Mouse (Mus musculus): Measurements from ENCODE around the gene Fbxo31. TPM values are rescaled to one million over a fixed set of nuclear protein-coding genes. Genes with fewer than 3 reads are reported as not detected.
"Not testable (repeated sequence)": the region's sequence is repeated elsewhere in the genome, so short reads cannot be mapped to it uniquely, and the experiment has no call there.

Gene Fbxo31
- polyA plus RNA-seq, 1 experiment: 38.8 TPM

- TF ChIP-seq CTCF (IDR thresholded peaks at IDR 0.05; ENCODE audit: borderline replicate concordance, extremely low read depth, insufficient read depth, insufficient read length) (no peak), POLR2A (IDR thresholded peaks at IDR 0.05; ENCODE audit: borderline replicate concordance, extremely low read depth, insufficient read depth, insufficient read length, poor library complexity, severe bottlenecking) (no peak)
- no peak for DNase-seq (ENCODE audit: low read depth)
Observed at GRCm38 (mm10) chr8:121602411-121602810, 23.8 kb upstream of the Fbxo31 start.

- DNase-seq (ENCODE audit: low read depth): no peak
- TF ChIP-seq CTCF (IDR thresholded peaks at IDR 0.05; ENCODE audit: borderline replicate concordance, extremely low read depth, insufficient read depth, insufficient read length): no peak
- TF ChIP-seq POLR2A (IDR thresholded peaks at IDR 0.05; ENCODE audit: borderline replicate concordance, extremely low read depth, insufficient read depth, insufficient read length, poor library complexity, severe bottlenecking): no peak
Observed at GRCm38 (mm10) chr8:121599842-121600241, 21.2 kb upstream of the Fbxo31 start.

DNA sequence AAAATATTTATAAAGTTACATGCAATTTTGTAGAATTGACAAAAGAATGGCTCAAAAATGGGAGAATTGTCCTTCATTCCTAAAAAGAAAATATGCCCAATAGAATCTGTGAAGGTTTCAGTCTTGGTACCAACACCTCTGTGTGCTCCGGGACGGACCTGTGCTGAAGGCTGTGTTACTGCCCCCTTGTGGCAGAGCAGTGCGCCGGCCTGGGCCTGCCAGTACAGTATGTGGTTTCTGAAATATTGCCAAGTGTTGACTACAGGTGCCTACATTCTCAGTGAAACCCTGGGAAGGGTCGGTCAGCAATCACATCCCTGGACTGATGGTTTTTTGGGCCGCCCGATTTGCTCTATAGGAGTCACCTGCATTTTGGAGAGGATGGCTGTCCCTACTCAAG is 20.3 kb upstream of the Fbxo31 start:
- DNase-seq (ENCODE audit: low read depth): peak; percentile 85
- TF ChIP-seq POLR2A (IDR thresholded peaks at IDR 0.05; ENCODE audit: borderline replicate concordance, extremely low read depth, insufficient read depth, insufficient read length, poor library complexity, severe bottlenecking) (no peak), CTCF (IDR thresholded peaks at IDR 0.05; ENCODE audit: borderline replicate concordance, extremely low read depth, insufficient read depth, insufficient read length) (peak; percentile 96)

- no peak for TF ChIP-seq CTCF (IDR thresholded peaks at IDR 0.05; ENCODE audit: borderline replicate concordance, extremely low read depth, insufficient read depth, insufficient read length)
- no peak for TF ChIP-seq POLR2A (IDR thresholded peaks at IDR 0.05; ENCODE audit: borderline replicate concordance, extremely low read depth, insufficient read depth, insufficient read length, poor library complexity, severe bottlenecking)
- no peak for DNase-seq (ENCODE audit: low read depth)
Observed at GRCm38 (mm10) chr8:121598190-121598589, 19.6 kb upstream of the Fbxo31 start.

DNA sequence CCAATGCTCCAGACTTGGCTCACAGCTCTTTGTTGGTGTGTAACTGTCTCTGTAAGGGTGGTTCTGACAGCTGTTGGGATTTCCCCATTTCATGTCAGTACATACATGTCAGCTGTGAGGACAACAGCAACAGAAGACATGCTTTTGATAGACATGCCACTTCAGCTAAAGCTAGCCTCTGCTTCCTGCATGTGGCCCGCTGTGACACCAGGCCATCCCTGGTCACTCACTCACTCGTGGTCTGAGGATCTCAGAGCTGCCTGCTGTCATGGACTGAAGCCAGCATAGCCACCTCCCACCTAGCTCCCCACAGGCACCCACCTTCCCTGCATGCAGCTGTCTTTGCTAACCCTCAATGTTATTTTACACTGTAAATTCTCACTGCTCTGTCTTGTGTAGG is 18.9 kb upstream of the Fbxo31 start:
- not testable (repeated sequence) for DNase-seq (ENCODE audit: low read depth)

DNA sequence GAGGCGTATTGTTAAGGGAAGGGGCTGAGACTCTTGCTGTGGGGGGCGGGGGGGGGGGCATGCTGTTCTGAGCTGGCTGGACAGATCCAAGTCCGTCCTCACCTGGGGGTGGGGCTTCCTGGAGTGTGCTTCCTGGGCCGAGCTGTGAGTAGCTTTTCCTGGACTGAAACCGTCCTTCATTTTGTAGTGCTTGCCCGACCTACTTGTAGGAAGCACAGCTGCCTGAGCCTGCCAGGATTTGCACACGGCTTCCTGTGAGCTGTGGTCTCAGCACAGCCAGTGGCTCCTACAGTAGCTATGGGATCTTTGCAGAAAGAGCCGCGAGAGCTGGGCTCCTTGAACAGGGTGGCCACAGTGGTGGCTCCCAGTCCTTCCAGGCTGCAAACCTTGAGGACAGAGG is 15.4 kb upstream of the Fbxo31 start:
- no peak for DNase-seq (ENCODE audit: low read depth)
- no peak for TF ChIP-seq CTCF (IDR thresholded peaks at IDR 0.05; ENCODE audit: borderline replicate concordance, extremely low read depth, insufficient read depth, insufficient read length)
- no peak for TF ChIP-seq POLR2A (IDR thresholded peaks at IDR 0.05; ENCODE audit: borderline replicate concordance, extremely low read depth, insufficient read depth, insufficient read length, poor library complexity, severe bottlenecking)

- DNase-seq (ENCODE audit: low read depth): no peak
- TF ChIP-seq CTCF (IDR thresholded peaks at IDR 0.05; ENCODE audit: borderline replicate concordance, extremely low read depth, insufficient read depth, insufficient read length): no peak
- no peak for TF ChIP-seq POLR2A (IDR thresholded peaks at IDR 0.05; ENCODE audit: borderline replicate concordance, extremely low read depth, insufficient read depth, insufficient read length, poor library complexity, severe bottlenecking)
Observed at GRCm38 (mm10) chr8:121593293-121593692, 14.7 kb upstream of the Fbxo31 start.

DNA sequence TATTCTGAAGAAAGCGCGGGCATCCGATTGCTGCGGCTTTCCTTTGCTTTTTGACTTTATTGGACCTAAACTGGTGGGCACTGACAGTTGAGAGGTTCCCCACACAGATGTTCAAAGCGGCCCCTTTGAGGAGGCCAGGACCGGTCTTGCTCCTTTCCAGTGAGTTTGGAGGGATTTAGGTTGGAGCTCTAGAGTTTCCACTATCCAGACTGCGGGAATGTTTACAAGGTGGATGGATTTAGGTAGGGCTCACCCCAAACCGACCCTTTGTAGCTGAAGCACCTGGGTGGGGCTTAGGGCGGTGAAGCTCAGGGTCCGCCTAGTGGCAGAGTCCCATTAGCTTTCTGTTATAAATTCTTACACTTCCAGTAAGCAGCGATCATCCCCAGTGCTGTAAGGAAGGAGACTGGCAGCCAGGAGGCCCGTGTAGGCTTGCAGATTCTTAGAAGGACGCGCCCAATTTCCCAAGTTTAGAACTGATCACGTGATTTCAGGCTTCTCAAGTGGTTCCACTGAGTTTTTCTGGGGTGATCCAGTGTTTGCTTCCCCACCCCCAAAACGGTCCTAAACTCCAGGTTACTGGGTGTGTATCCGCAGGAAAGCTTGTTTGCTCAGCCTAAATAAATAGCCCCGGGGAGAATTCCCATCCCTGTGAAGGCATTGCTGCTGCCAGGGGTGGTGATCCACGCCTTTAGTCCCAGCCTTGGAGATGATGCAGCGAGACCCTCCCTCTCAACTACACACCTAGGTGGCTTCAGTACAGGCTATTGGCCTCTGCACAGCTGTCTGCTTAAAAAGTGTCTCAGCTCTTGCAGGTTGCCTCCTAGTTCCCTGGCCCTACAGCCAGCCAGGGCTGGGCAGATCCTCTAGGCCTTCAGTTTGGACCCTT is 12.8 kb upstream of the Fbxo31 start:
- TF ChIP-seq CTCF (IDR thresholded peaks at IDR 0.05; ENCODE audit: borderline replicate concordance, extremely low read depth, insufficient read depth, insufficient read length) (peak; percentile 54; the same call in 1 of the 2 replicates), POLR2A (IDR thresholded peaks at IDR 0.05; ENCODE audit: borderline replicate concordance, extremely low read depth, insufficient read depth, insufficient read length, poor library complexity, severe bottlenecking) (no peak)
- DNase-seq (ENCODE audit: low read depth): peak; percentile 63

- peak; percentile 78 for TF ChIP-seq POLR2A (IDR thresholded peaks at IDR 0.05; ENCODE audit: borderline replicate concordance, extremely low read depth, insufficient read depth, insufficient read length, poor library complexity, severe bottlenecking)
- TF ChIP-seq CTCF (IDR thresholded peaks at IDR 0.05; ENCODE audit: borderline replicate concordance, extremely low read depth, insufficient read depth, insufficient read length): no peak
- peak; percentile 98 for DNase-seq (ENCODE audit: low read depth)
Observed at GRCm38 (mm10) chr8:121590203-121591177, 11.9 kb upstream of the Fbxo31 start, which contains the start of gene Map1lc3b. Map1lc3b (plus strand) TSS chr8:121590361.

GRCm38 (mm10) chr8:121589205-121589726 is 10.7 kb upstream of the Fbxo31 start:
- DNase-seq (ENCODE audit: low read depth): no peak
- no peak for TF ChIP-seq CTCF (IDR thresholded peaks at IDR 0.05; ENCODE audit: borderline replicate concordance, extremely low read depth, insufficient read depth, insufficient read length)
- no peak for TF ChIP-seq POLR2A (IDR thresholded peaks at IDR 0.05; ENCODE audit: borderline replicate concordance, extremely low read depth, insufficient read depth, insufficient read length, poor library complexity, severe bottlenecking)

GRCm38 (mm10) chr8:121588750-121589149 is 10.1 kb upstream of the Fbxo31 start:
- TF ChIP-seq POLR2A (IDR thresholded peaks at IDR 0.05; ENCODE audit: borderline replicate concordance, extremely low read depth, insufficient read depth, insufficient read length, poor library complexity, severe bottlenecking) (no peak), CTCF (IDR thresholded peaks at IDR 0.05; ENCODE audit: borderline replicate concordance, extremely low read depth, insufficient read depth, insufficient read length) (no peak)

More at GRCm38 (mm10) chr8:121588750-121589149, 10.1 kb upstream of the Fbxo31 start:
- no peak for DNase-seq (ENCODE audit: low read depth)

Data from brain, embryonic 14.5 days (tissue).